Mouse (Mus musculus): ENCODE measurements around the gene Pusl1.
A peak's percentile ranks its signal among the peaks of the same experiment; 100 is the strongest.

Gene Pusl1

DNA sequence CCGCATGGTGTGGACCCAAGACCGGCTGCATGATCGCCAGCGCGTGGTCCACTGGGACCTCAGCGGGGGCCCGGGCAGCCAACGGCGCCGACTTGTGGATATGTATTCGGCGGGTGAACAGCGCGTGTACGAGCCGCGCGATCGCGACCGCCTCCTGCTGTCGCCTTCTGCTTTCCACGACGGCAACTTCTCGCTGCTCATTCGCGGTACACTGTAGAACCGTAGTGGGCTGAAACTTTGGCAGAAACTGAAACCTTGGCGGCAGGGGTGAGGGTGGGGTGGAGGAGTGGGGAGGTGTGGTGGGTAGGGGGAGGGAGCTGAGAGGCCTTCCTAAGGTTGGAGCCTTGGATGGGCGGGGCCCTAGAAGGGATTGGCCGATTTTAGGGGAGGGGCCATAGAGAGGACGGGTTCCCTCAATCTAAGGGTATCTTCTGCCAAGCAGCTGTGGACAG is 50.6 kb downstream of the Pusl1 start:
- peak; percentile 75 for DNase-seq

DNA sequence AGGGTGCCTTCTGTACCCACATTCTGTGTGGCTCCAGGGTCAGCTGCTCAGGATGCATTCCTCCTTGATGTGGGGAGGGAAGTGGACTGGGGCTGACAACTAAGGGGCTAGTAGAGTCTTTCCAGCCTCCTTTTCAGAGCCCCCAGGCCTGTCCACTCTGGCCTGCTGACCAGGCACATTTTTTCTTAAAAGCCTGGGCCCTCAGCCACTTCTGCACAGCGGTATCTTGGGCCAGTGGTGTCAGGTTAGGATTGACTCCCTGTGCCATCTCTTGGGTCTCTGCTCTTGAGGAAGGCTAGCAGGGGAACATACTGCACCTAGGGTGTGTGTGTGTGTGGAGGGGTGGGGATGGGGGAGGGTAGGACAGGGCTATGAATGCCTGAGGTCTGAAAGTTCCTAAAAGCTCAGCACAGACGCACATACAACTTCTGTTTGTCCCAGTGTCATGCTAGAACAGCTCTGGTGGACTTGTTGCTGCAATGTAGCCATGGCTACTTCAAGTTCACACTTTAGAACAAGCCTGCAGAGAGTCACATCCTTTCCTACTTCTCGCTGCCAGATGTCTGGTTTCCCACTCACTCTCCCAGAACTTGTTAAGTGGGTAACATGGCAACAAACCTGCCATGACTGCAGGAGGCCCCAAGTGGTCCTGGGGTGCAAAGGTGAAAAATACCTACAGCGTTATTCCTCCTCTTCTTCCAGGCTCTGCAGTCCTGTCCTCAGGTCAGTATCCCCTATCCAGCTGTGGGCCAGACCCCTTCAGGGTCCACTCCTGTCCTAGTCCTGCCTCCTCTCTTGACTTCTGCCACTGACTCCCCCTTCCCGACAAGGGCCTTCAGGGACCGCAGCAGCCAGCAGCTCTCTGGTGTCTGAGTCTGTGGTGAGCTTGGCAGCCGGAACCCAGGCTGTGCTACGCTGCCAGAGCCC is 51.2 kb downstream of the Pusl1 start:
- no peak for DNase-seq

- DNase-seq, result no peak
Measured at GRCm38 (mm10) chr4:155839483-155839910, 52.1 kb downstream of the Pusl1 start, which contains the start of gene Mxra8. Gene Mxra8 (plus strand): TSS chr4:155839680.

DNA sequence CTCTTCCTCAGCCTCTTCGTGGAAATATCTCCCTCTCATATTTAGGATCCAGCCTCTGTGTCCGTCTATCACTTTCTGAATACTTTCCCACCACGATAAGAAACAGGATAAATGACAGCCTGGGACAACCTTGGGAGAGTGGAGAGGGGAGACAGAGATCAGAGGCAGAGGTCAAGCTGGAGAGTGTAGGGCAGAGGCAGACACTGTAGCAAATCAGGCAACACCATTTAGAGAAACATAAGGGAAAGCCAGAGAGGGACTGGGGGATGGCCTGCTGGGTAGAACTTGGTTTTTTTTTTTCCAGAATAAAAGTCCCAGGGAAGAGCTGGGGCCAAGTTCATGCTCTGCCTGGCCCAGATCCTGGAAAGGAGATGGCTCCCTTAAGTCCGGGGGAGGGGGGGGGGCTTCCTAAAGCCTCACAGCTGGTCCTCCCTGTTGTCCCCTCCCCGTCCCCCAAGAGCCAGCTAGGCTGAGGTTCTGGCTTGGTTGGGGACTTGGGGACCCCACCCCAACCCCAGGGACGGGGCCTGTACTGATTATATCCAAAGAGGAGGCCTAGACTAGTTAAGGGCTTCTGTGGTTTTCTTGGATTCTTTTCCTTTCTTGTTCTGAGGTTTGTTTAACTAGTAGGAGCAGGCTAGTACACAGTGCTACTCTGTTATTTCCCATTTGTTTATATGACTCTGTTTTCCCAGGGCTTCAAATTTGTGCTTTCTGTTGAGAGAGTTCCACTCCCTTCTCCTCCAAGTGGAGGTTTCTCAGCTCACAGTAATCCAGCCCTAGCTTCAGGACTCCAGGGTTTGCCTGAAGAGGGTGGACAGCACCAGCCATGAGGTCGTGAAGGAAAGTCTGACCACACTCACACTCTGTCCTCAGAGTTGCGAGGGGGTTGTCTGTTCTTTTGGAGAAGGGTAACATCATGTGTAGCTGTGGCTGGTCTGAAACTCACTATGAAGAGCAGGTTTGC is 53.1 kb downstream of the Pusl1 start:
- DNase-seq, result no peak

All from thymus, postnatal 4 days (tissue).